Mouse (Mus musculus): Measurements from ENCODE around the gene Hoxb8. TPM values are rescaled to one million over a fixed set of nuclear protein-coding genes. Genes with fewer than 3 reads are reported as not detected.

Gene Hoxb8
- total RNA-seq, 2 experiments from 2014 or later = not detected

- DNase-seq = no peak
- intact Hi-C loops (cut with DNase I) = no loop called here
Observed at GRCm38 (mm10) chr11:96267021-96267920, 14.4 kb upstream of the Hoxb8 start.

- intact Hi-C loops (cut with DNase I) = no loop called here
- DNase-seq = no peak
Observed at GRCm38 (mm10) chr11:96268031-96268745, 13.5 kb upstream of the Hoxb8 start.

- intact Hi-C loops (cut with DNase I) = no loop called here
- no peak for DNase-seq
Observed at GRCm38 (mm10) chr11:96269869-96270268, 11.8 kb upstream of the Hoxb8 start.

DNA sequence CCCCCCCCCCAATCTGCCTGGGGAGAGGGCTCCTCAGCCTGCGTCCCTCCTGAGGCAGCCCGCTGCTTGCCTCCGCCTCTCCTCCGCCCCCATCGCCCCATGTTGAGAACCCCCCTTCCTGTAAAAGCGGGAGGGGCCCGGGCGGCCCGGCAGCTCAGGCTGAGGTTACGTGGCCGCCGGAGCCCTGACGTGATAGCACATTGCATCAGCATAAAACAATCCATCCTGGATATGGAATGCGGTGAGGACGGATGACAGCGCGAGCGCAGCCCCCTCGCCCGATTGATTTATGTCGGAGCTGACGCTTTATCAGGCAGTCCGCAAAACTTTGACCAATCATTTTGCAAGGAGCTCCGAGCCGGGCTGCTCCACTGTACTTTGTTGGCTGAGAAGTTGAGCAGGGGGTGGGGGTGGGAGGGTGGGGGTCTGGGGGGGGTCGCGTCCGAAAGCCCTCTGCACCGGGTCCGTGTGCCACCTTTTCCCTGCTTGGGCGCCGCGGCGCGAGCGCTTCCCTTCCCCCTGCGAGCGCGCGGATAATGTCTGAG, 10.6 kb upstream of the Hoxb8 start, which contains the start of gene Hoxb9:
Gene Hoxb9 (plus strand): TSS at position 462 of the 545 bp plus-strand sequence.
- intact Hi-C loops (cut with DNase I) = no loop called here
- DNase-seq = no peak

DNA sequence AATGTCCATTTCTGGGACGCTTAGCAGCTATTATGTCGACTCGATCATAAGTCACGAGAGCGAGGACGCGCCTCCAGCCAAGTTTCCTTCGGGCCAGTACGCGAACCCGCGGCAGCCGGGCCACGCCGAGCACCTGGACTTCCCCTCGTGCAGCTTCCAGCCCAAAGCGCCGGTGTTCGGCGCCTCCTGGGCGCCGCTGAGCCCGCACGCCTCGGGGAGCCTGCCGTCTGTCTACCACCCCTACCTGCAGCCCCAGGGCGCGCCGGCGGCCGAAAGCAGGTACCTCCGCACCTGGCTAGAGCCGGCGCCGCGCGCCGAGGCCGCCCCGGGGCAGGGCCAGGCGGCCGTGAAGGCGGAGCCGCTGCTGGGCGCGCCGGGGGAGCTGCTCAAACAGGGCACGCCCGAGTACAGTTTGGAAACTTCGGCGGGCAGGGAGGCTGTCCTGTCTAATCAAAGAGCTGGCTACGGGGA, 10.1 kb upstream of the Hoxb8 start:
- DNase-seq = no peak
- intact Hi-C loops (cut with DNase I) = no loop called here

GRCm38 (mm10) chr11:96272024-96272921, 9.4 kb upstream of the Hoxb8 start:
- DNase-seq = no peak
- intact Hi-C loops (cut with DNase I) = no loop called here

- intact Hi-C loops (cut with DNase I) = no loop called here
Observed at GRCm38 (mm10) chr11:96274428-96274827, 7.3 kb upstream of the Hoxb8 start.

GRCm38 (mm10) chr11:96275896-96276295, 5.8 kb upstream of the Hoxb8 start:
- no peak for DNase-seq
- intact Hi-C loops (cut with DNase I) = loop anchor here (5.0 kb wide), 3 partner anchors 74 to 451 kb away; no protein-coding TSS in a partner anchor

More at GRCm38 (mm10) chr11:96274428-96274827, 7.3 kb upstream of the Hoxb8 start:
- no peak for DNase-seq

GRCm38 (mm10) chr11:96277151-96278044, 4.3 kb upstream of the Hoxb8 start:
- no peak for DNase-seq
- intact Hi-C loops (cut with DNase I) = loop anchor here (2.0 to 5.0 kb wide), 6 partner anchors 75 to 583 kb away; no protein-coding TSS in a partner anchor

GRCm38 (mm10) chr11:96278324-96278723, 3.4 kb upstream of the Hoxb8 start:
- no peak for DNase-seq
- intact Hi-C loops (cut with DNase I) = loop anchor here (2.0 to 5.0 kb wide), 6 partner anchors 76 to 582 kb away; no protein-coding TSS in a partner anchor

- DNase-seq = peak; percentile 87 to 90
- intact Hi-C loops (cut with DNase I) = loop anchor here (2.0 to 5.0 kb wide), 6 partner anchors 76 to 582 kb away; no protein-coding TSS in a partner anchor
Observed at GRCm38 (mm10) chr11:96278773-96279172, 2.9 kb upstream of the Hoxb8 start.

- intact Hi-C loops (cut with DNase I) = loop anchor here (2.0 to 5.0 kb wide), 6 partner anchors 77 to 581 kb away; no protein-coding TSS in a partner anchor
- no peak for DNase-seq
Observed at GRCm38 (mm10) chr11:96279421-96280233, 2.1 kb upstream of the Hoxb8 start.

DNA sequence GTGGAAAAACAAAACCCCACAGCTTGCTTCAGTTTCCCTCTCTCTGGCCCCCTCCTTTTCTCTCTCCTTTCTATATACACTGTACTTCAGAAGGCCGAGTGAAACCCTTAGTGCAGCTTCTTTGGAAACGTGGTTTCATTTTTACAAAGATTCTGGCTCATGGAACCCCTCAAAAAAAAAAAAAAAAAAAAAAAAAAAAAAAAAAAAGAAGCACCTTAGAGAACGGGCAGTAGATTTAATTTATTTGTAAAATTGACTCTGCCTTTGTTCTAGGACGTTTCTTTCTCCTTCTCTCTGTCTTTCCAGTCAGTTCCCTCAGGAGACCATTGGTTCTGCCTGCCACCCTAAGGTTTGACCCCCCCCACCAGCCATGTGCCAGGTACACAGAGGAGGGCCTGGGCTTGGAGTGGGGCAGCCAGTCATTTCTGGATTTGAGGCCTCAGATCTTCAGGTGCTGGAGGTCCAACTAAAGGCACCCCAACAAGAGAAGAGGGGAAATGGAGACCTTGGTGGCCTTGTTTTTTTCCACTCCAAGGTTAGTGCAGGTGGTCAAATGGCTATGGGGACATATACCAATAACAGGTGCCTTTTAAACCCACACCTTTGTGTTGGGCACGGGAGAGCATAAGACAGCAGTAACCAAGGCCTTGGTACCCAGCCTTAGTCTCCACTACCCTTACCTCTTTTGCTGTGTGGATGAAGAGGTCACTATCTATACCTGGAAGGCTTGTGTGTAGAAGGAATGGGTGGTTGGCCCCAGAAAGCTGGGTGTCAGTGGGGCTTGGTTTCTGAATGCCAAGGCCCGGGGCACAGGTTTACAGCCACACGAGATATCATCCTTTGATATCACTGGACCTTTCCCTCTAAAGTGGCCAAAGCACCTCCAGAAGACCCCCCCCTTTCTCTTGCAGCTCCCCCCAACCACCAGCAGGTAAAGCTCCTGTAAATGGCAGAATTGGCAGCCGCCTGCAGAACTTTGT, 1.0 kb upstream of the Hoxb8 start:
- no peak for DNase-seq
- intact Hi-C loops (cut with DNase I) = no loop called here

- intact Hi-C loops (cut with DNase I) = no loop called here
- no peak for DNase-seq
Observed at GRCm38 (mm10) chr11:96281396-96281795, 309 bp upstream of the Hoxb8 start.

DNA sequence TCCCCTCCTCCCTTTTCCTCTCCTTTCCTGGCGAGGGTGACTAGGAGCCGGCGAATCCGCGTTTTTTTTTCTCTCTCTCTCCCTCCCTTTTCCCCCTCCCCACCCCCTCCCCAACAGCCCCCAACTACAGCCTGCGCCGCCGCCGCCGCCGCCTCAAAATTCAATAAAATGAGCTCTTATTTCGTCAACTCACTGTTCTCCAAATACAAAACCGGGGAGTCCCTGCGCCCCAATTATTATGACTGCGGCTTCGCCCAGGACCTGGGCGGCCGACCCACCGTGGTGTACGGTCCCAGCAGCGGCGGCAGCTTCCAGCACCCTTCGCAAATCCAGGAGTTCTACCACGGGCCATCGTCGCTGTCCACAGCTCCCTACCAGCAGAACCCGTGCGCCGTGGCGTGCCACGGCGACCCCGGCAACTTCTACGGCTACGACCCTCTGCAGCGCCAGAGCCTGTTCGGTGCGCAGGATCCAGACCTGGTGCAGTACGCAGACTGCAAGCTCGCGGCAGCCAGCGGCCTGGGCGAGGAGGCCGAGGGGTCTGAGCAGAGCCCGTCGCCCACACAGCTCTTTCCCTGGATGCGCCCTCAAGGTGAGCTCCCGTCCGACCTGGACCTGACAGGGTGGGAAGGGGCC, 1.2 kb downstream of the Hoxb8 start:
- intact Hi-C loops (cut with DNase I) = no loop called here

More for the DNA sequence above, 1.2 kb downstream of the Hoxb8 start:
- DNase-seq = no peak

Data from heart, postnatal 14 days (tissue).